Mouse (Mus musculus) bone marrow macrophage, adult 2 months (primary cell): ENCODE data around the gene Zfp3.

Experiments used
- CTCF ChIP-seq: IDR thresholded peaks from 2 replicates; pipeline ENCODE4 v1.5.1; 2012; ENCODE audit warnings: low read depth, mild to moderate bottlenecking, low read length, moderate library complexity
- POLR2A ChIP-seq: IDR thresholded peaks from 2 replicates; pipeline ENCODE4 v1.6.1; 2012; ENCODE audit warnings: mild to moderate bottlenecking, low read depth, low read length, borderline replicate concordance

DNA sequence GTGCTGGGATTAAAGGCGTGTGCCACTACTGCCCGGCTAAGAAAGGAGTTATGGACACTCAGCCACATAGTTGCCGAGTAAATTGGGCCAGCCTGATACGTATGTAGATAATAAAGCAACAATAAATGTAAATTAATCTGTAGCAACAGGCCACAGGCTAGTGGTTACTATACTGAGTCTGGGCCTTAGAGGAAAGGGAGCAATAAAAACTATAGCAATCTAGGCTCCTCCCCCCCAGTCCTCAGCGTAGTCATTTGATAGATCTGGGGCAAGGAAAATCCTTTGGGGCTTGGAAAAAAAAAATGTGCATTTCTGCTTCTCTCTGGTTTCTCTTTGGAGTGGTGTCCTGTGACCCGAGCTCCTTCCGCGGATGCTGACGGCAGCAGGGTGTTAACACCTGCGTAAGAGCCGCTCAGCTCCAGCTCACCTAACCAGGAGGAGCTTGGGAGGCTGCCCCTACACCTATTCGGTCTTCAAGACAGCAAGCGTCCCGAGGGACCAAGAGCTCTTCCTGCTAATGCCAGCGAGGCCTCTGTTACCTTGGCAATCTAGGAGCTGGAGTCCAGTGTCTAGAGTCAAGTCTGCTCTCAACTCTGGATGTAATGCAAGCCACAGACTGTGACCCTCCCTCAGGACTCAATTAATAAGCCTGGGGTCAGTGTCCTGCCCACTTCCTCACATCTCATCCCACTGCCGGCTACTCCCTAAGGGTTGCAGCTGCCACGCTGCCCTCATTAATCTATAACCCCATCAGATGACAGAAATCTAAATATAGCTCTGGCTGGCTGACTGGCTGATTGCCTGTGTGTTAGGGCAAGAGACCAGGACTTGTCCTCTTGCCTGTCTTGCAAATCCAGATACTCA is 58.0 kb downstream of the Zfp3 start:
- no peak for TF ChIP-seq POLR2A
- no peak for TF ChIP-seq CTCF
